Mouse (Mus musculus): Measurements from ENCODE around the gene Xrra1. TPM values are rescaled to one million over a fixed set of nuclear protein-coding genes. Genes with fewer than 3 reads are reported as not detected.

Gene Xrra1
- polyA plus RNA-seq, 1 experiment from 2014 or later = not detected

DNA sequence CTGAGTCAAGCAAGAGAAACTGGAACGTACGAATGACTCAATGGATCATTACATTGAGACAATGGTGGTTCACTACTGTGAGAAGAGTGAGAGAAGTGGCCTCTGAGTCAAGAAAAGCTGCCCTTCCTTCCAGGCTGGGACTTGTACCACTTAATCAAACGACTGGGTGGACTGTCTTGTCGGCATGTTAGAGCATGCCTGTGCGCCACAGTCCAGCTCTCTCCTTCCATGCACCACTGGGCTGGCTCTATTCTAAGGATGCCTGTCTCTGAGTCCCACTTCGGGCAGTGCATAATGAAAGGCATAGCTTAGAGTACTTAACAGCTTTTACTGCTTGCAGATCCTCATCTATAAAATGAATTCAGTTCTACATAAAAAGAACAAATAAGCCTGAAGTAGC is 32.8 kb upstream of the Xrra1 start:
- Histone ChIP-seq H3K4me2 (peak overlapping the region; percentile 82), H3K36me3 (peaks cover 11% of the 10 kb centered on the region), H3K4me3 (replicated peaks) (peak overlapping the region; percentile 76), H3K9ac (peak overlapping the region; percentile 88), H3K27me3 (no peaks in the 10 kb centered on the region), H3K4me1 (replicated peaks) (peaks cover 67% of the 10 kb centered on the region), H3K9me3 (replicated peaks) (no peaks in the 10 kb centered on the region), H3K27ac (peak overlapping the region; percentile 95)
- ATAC-seq (ENCODE audit: low read depth) (no peak), DNase-seq (no peak)
- WGBS (ENCODE audit: insufficient replicate concordance) = 67% methylated on average over 6 of the region's 6 CpGs

DNA sequence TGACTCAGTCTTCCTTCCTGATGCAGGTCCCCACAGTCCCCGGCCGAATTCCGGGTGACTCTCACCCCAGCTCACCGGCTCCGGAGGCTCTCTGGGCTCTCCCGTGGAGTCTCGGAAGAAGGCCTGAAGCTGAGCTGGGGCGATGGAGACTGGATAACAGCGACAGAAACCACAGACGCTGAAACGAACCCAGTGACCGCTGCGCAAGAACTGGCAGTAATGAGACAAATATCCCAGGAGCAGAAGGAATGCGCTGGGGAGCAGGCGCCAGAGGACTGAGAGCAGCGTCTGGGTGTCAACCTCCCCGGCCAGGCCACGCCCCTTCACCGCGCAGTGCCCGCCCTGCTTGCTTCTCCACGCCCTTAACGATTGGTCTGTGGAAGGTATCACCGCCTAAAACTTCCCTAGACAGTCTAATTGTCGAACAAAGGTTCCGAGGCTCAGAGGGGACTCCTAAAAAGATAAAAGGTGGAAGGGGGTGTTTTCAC is 30.8 kb upstream of the Xrra1 start, which contains the start of gene Neu3:
Gene Neu3 (minus strand): TSS at position 335 of the 488 bp plus-strand sequence.
- peaks cover 49% of the 10 kb centered on the region for H3K4me1 ChIP-seq (replicated peaks)
- no peaks in the 10 kb centered on the region for H3K9me3 ChIP-seq (replicated peaks)
- peak; percentile 91 for ATAC-seq (ENCODE audit: low read depth)
- peak within 1 kb of the TSS; percentile 91 for H3K27ac ChIP-seq
- H3K4me2 ChIP-seq = peak within 1 kb of the TSS; percentile 82
- peak within 1 kb of the TSS; percentile 88 for H3K9ac ChIP-seq
- H3K27me3 ChIP-seq = no peaks in the 10 kb centered on the region
- peaks cover 2% of the 10 kb centered on the region for H3K36me3 ChIP-seq
- peak within 1 kb of the TSS; percentile 76 for H3K4me3 ChIP-seq (replicated peaks)
- WGBS (ENCODE audit: insufficient replicate concordance) = under 1% methylated on average over 26 of the region's 26 CpGs
- peak; percentile 94 for DNase-seq

DNA sequence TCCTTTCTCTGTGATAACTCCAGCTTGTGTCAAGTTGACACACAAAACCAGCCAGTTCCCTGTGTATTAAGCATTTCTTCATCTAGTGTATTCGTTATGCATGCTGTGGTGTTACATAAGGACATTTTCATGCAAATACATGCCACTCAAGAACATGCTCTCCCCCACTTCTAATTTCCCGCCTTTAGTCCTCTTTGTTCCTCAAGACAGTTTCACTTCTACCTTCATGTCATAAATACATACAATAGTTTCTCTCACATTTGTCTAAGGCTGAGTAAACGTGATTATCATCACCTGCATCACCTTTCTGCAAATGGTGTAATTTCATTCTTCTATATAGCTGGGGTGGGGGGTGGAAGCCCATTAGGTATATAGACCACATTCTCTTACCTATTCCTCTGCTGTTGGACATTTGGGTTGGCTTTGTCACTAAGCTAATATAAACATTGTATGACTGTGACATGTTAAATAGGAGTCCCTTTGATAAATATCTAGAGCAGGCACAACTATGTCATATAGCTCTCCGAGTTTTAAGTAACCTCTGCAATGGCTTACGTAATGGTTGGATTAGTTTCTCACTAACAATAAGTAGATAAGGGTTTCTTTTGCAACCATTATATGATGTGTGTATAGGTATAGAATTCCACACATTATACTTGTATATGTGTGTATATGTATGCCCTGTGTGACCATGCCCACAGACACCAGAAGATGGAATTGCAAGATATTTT is 25.6 kb upstream of the Xrra1 start:
- H3K9me3 ChIP-seq (replicated peaks) = no peaks in the 10 kb centered on the region
- peaks cover 16% of the 10 kb centered on the region for H3K36me3 ChIP-seq
- no peak for ATAC-seq (ENCODE audit: low read depth)
- H3K27ac ChIP-seq = no peak overlapping the region
- no peak overlapping the region for H3K4me3 ChIP-seq (replicated peaks)
- WGBS (ENCODE audit: insufficient replicate concordance) = 67% methylated on average over 5 of the region's 5 CpGs
- H3K4me1 ChIP-seq (replicated peaks) = peaks cover 16% of the 10 kb centered on the region
- H3K27me3 ChIP-seq = no peaks in the 10 kb centered on the region
- DNase-seq = no peak
- H3K9ac ChIP-seq = no peak overlapping the region
- no peak overlapping the region for H3K4me2 ChIP-seq

- ATAC-seq (ENCODE audit: low read depth) = no peak
- peaks cover 21% of the 10 kb centered on the region for H3K36me3 ChIP-seq
- DNase-seq = no peak
- H3K27me3 ChIP-seq = no peaks in the 10 kb centered on the region
- 82% methylated on average over 2 of the region's 2 CpGs for WGBS (ENCODE audit: insufficient replicate concordance)
- no peak overlapping the region for H3K9ac ChIP-seq
- peaks cover 15% of the 10 kb centered on the region for H3K4me1 ChIP-seq (replicated peaks)
- no peak overlapping the region for H3K4me2 ChIP-seq
- H3K9me3 ChIP-seq (replicated peaks) = no peaks in the 10 kb centered on the region
- H3K27ac ChIP-seq = no peak overlapping the region
- no peak overlapping the region for H3K4me3 ChIP-seq (replicated peaks)
Measured at GRCm38 (mm10) chr7:99833846-99834222, 25.1 kb upstream of the Xrra1 start.

- H3K4me2 ChIP-seq = no peak overlapping the region
- DNase-seq = no peak
- H3K9ac ChIP-seq = no peak overlapping the region
- no peaks in the 10 kb centered on the region for H3K9me3 ChIP-seq (replicated peaks)
- no peak overlapping the region for H3K4me3 ChIP-seq (replicated peaks)
- H3K27ac ChIP-seq = no peak overlapping the region
- H3K4me1 ChIP-seq (replicated peaks) = peaks cover 17% of the 10 kb centered on the region
- H3K27me3 ChIP-seq = no peaks in the 10 kb centered on the region
- ATAC-seq (ENCODE audit: low read depth) = no peak
- 77% methylated on average over 5 of the region's 5 CpGs for WGBS (ENCODE audit: insufficient replicate concordance)
- H3K36me3 ChIP-seq = peaks cover 25% of the 10 kb centered on the region
Measured at GRCm38 (mm10) chr7:99834314-99834853, 24.5 kb upstream of the Xrra1 start.

GRCm38 (mm10) chr7:99836781-99837180 is 22.1 kb upstream of the Xrra1 start:
- no peak for ATAC-seq (ENCODE audit: low read depth)

GRCm38 (mm10) chr7:99837358-99838071 is 21.4 kb upstream of the Xrra1 start:
- Histone ChIP-seq H3K4me1 (replicated peaks) (peaks cover 29% of the 10 kb centered on the region), H3K27me3 (no peaks in the 10 kb centered on the region), H3K27ac (no peak overlapping the region), H3K36me3 (peaks cover 57% of the 10 kb centered on the region), H3K9ac (no peak overlapping the region), H3K4me2 (no peak overlapping the region), H3K9me3 (replicated peaks) (no peaks in the 10 kb centered on the region), H3K4me3 (replicated peaks) (no peak overlapping the region)
- WGBS (ENCODE audit: insufficient replicate concordance) = 68% methylated on average over 6 of the region's 6 CpGs
- DNase-seq (no peak), ATAC-seq (ENCODE audit: low read depth) (peak; percentile 73)

More at GRCm38 (mm10) chr7:99836781-99837180, 22.1 kb upstream of the Xrra1 start:
- H3K9ac ChIP-seq = no peak overlapping the region
- H3K36me3 ChIP-seq = peaks cover 49% of the 10 kb centered on the region
- H3K4me2 ChIP-seq = no peak overlapping the region
- H3K27ac ChIP-seq = no peak overlapping the region
- H3K27me3 ChIP-seq = no peaks in the 10 kb centered on the region
- DNase-seq = no peak
- no peak overlapping the region for H3K4me3 ChIP-seq (replicated peaks)
- H3K9me3 ChIP-seq (replicated peaks) = no peaks in the 10 kb centered on the region
- H3K4me1 ChIP-seq (replicated peaks) = peaks cover 29% of the 10 kb centered on the region
- WGBS (ENCODE audit: insufficient replicate concordance) = 70% methylated on average over 4 of the region's 4 CpGs

DNA sequence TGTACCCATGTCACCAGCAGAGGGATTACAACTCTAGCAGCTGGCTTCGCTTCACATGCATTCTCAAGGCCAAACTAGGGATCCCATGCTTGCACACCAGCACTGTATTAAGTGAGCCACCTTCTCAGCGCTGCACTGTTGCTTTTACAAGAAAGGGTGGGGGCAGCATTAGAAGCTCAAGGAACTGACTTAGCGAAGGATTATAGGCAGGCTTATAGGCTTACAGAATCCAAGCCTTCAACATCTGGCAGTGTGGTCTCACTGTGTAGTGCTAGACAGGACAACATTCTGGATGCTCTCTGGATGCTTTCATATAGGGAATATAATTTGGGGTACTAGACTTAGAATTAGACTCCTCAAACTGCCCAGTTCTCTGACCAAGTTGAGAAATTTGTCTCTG is 20.7 kb upstream of the Xrra1 start:
- 81% methylated on average over 3 of the region's 3 CpGs for whole genome bisulfite sequencing (ENCODE audit: insufficient replicate concordance)
- Histone ChIP-seq H3K4me2 (no peak overlapping the region), H3K9me3 (replicated peaks) (no peaks in the 10 kb centered on the region), H3K36me3 (peaks cover 64% of the 10 kb centered on the region), H3K4me1 (replicated peaks) (peaks cover 29% of the 10 kb centered on the region), H3K9ac (no peak overlapping the region), H3K27me3 (no peaks in the 10 kb centered on the region), H3K27ac (no peak overlapping the region), H3K4me3 (replicated peaks) (no peak overlapping the region)
- ATAC-seq (ENCODE audit: low read depth) = no peak
- DNase-seq = no peak

GRCm38 (mm10) chr7:99845533-99846236 is 13.2 kb upstream of the Xrra1 start:
- Histone ChIP-seq H3K27me3 (no peaks in the 10 kb centered on the region), H3K36me3 (peaks cover 84% of the 10 kb centered on the region), H3K4me3 (replicated peaks) (no peak overlapping the region), H3K27ac (no peak overlapping the region), H3K9me3 (replicated peaks) (no peaks in the 10 kb centered on the region), H3K4me1 (replicated peaks) (peaks cover 8% of the 10 kb centered on the region; the same call in 1 of the 2 replicates), H3K9ac (no peak overlapping the region), H3K4me2 (no peak overlapping the region)
- 92% methylated on average over 8 of the region's 8 CpGs for WGBS (ENCODE audit: insufficient replicate concordance)
- no peak for ATAC-seq (ENCODE audit: low read depth)
- no peak for DNase-seq

- Histone ChIP-seq H3K36me3 (peaks cover 61% of the 10 kb centered on the region), H3K4me1 (replicated peaks) (peaks cover 7% of the 10 kb centered on the region), H3K9ac (no peak overlapping the region), H3K4me2 (no peak overlapping the region), H3K9me3 (replicated peaks) (no peaks in the 10 kb centered on the region), H3K27me3 (no peaks in the 10 kb centered on the region), H3K4me3 (replicated peaks) (no peak overlapping the region), H3K27ac (no peak overlapping the region)
- DNase-seq (no peak), ATAC-seq (ENCODE audit: low read depth) (no peak)
- WGBS (ENCODE audit: insufficient replicate concordance) = 91% methylated on average over 5 of the region's 5 CpGs
Measured at GRCm38 (mm10) chr7:99850534-99850933, 8.4 kb upstream of the Xrra1 start.

DNA sequence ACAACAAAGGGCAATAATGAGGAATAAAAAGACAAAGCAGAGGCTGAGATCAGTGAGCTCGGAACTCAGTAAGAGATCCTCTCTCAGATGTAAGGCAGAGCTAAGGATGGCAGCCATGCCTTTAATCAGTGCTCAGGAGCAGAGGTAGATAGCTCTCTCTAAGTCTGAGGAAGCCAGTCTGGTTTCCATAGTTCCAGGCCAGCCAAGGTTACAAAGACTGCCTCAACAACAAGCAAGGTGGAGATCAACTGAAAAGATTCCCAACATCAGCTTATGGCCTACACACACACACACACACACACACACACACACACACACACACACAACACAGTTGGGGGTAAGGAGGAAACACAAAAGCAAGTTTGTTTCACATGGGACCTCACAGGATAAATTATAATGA is 7.8 kb upstream of the Xrra1 start:
- no peaks in the 10 kb centered on the region for H3K27me3 ChIP-seq
- H3K9me3 ChIP-seq (replicated peaks) = no peaks in the 10 kb centered on the region
- no peak for DNase-seq
- peaks cover 11% of the 10 kb centered on the region for H3K4me1 ChIP-seq (replicated peaks)
- no peak overlapping the region for H3K4me2 ChIP-seq
- H3K4me3 ChIP-seq (replicated peaks) = no peak overlapping the region
- H3K36me3 ChIP-seq = peaks cover 60% of the 10 kb centered on the region
- H3K27ac ChIP-seq = no peak overlapping the region
- WGBS (ENCODE audit: insufficient replicate concordance) = 81% methylated on average over 1 of the region's 1 CpGs
- no peak for ATAC-seq (ENCODE audit: low read depth)
- no peak overlapping the region for H3K9ac ChIP-seq
